Mouse (Mus musculus) CD4-positive, CD25-positive, alpha-beta regulatory T cell, adult 4 months (primary cell): ENCODE data around the gene Smad3. TPM values are rescaled to one million over a fixed set of nuclear protein-coding genes. Genes with fewer than 3 reads are reported as not detected.

ENCODE experiments used
- ATAC-seq: one replicate; pipeline ENCODE4 v1.8.0; 2017
- polyA plus RNA-seq, 2 experiments: library from polyadenylated mRNA; unstranded; fragments of 100-300 nt; shearing (Covaris generic); gene quantifications; one replicate each; pipeline ENCODE4 v1.2.1; 2017

Gene Smad3
- polyA plus RNA-seq, 2 experiments from 2014 or later: 15.6 to 36.9 TPM

DNA sequence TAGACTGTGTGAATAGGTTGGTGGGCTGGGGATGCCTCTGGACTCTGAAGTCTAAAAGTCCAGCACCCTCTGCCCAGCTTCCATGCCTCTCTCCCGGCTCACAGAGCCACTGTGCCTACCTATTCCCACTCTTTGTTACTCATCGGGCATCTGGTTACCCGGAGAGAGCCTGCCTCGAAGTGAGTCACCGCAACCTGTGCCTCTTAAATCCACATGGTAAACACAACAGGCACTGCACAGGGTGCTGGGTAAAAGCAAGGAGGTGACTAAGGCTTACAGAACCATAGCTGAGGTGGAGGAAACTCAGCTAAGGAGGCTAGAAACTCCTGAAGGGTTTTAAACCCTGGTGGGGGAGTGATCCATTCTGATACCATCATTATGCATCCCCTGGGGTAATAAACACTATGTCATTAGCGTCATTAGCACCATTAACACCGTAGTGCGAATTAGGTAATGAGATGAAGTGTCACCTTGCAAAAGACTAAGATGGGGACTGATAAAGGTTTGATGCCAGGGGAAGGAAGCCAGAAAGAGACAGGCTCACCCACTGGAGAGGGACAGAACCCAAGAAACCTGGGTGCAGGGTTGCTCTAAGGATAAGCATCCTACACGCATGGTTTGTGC lies 38.9 kb downstream of the Smad3 start:
- ATAC-seq: no peak

DNA sequence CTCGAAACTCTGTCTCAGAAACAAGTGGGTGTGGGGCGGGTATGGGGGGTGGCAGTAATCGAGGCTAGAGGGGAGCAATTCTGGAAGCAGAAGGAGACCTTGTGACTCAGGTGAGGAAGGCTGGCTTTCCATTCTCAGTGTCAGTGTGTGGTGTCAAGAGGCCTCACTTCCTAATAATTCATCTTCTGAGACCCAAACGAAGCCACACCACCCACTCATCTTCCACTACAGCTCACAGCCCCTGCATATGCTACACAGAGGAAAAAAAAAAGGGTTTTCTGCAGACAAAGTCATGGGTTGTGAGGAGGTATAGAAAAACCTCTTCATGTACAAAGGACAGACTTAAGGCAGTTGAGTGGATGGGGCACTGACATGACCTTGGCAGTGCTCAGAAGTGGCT lies 39.6 kb downstream of the Smad3 start:
- no peak for ATAC-seq

DNA sequence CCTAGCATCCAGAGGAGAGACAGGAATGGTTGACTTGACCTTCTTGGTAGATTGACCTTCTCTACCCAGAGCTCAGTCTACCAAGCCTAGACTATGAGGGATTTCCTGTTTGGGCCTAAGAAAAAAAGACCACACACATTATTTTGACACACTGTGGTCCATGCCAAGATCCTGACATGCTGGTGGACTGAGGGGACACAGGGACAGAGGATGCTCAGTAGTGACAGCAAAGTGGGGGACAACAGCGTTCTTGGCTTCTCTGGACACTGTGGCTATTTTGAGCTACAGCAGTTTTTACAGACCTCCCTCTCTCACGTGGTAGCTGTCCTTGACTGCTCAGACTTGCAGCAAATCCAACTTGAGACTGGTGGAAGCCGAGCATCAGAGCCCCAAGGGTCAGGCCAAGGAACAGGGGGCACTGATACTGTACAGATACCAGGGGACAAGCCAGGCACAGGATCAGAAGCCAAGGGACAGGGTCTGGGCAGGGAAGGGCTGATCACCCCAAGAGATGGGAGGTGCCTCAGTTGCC lies 40.3 kb downstream of the Smad3 start:
- no peak for ATAC-seq

DNA sequence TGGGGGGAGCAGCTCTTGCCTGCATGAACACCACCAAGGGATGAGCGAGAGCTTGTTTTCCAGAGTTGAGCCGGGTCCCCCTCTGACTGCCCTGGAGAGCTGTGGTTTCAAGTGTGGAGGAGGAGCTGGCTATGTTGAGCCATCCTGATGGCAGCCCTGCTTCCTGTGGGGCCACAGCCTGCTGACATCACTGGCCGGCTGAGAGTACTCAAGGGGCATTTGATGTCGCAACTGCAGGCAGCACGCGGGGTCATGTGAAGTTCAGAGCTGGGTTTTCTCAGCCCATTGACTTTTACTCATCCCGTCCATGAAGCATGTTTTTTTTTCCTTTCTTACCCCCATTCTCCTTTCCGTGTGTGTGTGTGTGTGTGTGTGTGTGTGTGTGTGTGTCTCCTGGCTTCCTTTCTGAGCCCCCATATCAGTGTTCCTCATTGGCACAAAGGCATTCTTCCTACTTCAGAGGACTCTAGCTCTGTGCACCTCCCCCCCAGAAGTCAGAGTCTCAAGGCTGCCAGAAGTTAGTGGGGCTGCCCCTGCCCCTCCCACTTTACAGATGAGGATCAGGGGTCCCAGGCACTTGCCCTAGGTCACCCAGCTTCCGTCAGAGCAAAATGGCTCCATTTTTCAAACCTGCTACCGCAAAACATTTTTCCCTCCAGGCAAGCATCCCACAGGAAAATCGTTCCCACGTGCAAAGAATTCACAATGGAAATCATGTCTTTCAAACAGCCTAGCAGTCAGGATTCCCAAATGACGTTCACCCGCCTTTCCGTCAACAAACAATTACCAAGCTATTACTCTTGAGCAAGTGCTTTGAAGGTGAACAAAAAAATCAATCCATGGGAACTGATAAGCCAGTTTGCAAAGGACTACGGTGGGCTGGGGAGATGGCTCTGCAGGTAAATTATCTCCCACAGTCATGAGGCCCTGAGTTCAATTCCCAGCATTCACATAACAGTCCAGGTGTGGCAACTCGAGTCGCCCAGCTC lies 41.4 kb downstream of the Smad3 start:
- ATAC-seq: peak; percentile 15

DNA sequence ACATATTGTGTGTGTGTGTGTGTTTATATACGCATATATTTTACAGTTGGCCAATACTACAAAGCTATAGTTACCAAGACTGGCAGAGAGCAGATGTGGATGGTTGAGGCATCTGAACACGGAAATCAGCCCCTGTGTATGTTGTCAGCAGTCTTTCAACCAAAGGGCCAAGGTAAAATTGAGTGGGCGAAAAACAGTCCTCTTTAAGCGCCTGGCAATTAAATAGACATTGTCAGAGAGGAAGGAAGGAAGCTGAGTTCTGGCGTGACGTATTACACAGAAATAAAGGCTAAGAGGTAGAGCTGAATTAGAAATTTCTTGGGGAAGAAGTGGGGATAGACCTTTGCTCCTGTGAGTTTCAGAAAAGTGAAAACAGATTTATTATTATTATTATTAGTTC lies 43.2 kb downstream of the Smad3 start:
- ATAC-seq: peak; percentile 51

DNA sequence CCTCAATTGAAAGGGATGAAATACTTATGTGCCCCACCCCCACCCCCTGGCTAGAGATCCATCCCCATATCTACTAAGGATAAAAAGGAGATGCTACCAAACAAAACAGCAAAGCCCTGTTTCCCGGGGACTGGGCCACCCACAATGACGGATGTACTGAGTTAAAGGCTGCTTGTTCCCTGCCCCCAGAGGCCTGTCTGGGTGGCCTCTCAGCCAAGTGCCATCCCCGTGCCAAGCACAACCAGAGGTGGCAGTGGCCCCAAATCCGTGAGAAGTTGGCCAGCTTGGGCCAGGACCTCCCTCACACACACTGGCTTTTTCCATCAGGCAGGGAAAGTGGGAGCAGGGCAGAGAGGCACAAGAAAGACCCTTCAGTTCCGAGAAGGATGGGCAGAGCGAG lies 45.0 kb downstream of the Smad3 start:
- ATAC-seq: no peak

DNA sequence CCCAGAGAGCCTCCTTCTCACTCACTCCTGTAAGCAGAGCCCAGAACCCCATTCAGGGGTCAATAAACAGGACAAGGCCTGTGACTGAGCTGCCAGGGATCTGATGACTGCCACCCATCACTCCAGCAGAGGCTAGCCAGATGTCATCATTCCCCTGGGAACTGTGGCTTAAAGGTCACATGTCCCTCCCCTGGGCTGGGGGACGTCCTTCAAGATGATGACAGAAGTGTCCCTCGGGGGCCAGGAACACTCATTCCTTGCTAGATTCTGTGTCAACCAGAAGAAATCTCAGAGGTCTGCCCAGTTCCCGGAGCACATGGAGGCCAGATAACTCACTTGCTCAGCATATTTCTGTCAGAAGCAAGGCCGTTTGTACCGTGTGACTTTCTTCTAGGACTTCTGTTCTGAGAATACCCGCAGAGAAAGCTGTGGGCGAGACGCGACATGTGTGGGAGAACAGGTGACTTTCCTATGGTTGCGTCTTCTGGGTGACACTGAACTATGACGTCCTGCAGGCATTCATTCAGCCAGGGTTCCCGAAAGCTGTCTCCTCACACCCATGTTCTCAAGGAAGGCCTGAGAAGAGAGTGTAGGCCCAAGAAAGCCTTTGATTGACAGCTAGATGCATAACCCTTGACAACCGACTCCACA lies 46.1 kb downstream of the Smad3 start:
- peak; percentile 45 for ATAC-seq

DNA sequence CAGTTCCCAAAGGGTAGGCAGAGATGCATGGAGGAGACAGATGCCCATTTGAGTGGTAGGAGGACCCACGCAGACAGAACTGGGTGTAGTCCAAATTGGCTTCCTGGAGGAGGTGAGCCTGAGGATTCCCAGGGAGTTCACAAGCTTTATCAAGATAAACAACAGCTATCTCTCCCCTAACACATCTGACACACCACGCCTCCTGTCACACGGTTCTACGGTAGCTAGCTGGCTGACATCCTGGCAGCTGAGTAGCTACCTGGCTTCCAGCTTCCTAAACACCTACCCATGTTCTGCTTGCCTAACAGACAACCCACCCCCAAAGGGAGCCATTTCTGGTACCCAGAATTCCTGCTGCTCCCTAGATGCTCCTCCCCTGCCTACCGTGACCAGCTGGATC lies 47.9 kb downstream of the Smad3 start:
- ATAC-seq: no peak

DNA sequence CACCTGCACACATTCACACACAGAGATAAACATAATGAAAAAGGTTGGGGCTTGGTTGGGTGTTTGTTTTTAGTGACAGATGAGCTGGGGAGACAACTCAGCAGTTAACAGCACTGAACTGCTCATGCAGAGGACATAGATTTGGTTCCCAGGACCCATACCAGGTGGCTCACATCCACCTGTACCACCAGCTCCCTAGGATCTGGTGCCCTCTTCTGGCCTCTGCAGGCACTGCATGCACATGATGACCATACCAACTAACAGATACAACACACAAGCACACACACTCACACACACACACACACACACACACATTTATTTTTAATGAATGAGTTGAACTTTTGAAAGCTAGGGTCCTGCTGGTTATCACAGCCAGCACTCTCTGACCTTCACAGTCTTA lies 48.5 kb downstream of the Smad3 start:
- no peak for ATAC-seq

DNA sequence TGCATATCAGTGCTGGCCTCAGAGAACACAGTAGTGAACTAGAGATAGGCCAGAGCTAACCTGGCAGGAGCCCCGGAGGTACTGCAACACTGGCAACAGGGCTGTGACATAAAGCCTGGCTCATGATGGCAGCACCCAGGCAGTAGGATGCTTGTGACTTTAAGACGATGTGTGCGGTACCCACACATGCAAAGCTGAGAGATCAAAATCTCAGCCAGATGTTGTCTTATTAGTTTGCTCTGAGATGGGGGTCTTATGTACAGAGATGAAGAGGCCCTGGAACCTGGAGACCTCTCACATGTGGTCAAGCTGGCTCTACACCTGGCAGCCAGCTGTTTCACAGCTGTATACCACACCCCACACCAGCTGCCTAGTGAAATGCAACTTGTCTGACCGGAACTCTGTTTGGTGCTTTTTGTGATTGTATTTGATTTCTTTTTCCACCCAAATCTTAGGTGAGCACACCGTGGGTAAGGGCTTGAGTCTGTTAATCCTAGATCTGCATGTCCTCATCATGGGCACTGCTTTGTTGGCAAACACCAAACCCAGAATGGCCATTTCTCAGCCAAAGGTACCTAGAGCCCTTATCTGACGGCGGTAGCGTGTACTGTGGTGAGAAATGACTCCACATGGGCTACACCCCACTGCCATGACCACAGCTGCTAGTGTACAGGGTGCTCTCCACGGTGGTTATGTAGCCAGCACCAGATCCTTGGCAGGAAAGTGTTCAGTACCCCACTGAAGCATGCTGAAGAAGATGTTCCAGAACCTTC lies 49.8 kb downstream of the Smad3 start:
- ATAC-seq: no peak

DNA sequence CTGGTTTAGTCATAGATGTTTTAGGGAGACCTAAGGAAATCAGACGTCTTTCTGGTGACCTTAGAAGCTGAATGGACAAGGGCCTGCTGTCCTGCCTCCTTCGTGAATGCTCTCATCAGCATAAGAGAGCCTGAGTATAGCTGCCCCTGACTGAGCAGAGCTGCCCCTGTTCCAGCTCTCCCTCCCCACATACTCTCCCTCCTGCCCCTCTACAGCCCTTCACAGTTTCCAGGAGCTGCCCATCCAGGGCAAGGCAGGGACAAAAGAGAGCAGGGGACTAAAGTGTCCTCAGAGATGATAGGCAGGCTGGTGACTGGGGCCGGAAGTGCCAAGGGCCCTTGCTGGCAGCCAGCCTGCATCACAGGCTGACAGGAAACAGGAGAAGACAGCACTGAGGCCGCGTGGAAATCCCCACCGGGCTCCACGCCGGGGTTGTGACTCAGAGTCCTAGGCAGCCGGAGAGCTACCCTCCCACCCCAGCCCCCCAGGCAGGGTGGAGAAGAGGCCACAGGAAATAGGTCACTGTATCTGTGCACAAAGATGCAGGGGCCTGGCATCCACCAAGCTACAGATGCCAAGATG lies 51.6 kb downstream of the Smad3 start:
- ATAC-seq: peak; percentile 97

DNA sequence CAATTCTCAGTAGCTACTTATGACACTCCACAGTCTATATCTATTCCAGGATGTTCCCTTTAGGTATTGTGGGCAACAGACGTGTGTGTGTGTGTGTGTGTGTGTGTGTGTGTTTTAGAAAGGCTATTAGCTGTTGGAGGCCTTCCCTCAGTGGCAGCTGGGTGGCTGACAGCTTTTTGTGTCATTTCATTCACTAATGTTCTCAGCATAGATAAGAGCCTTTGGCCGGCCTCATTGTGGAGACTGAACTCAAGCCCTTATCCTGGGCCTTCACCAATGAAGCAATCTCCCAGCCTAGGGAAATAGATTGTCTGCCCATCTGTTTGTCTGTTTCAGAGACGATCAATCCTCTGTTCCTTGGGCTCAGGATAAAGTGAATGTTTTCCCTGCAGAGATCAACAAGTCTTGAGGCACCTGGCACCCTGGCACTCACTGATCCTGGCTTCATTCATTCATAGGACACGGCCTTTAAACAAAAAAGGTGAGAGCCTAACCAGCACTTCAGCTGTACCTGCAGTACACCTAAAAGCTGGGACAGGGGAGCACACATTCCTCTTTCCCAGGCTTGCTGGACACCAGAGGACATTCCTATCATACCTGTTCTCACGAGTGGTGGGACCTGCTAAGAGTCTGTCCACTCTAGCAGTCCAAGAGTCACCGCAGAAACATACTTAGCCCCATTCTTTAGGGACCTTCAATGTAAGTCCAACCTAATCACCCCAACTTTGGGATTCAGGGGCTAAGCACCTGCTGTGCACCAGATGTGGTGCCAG lies 52.6 kb downstream of the Smad3 start:
- ATAC-seq: no peak

DNA sequence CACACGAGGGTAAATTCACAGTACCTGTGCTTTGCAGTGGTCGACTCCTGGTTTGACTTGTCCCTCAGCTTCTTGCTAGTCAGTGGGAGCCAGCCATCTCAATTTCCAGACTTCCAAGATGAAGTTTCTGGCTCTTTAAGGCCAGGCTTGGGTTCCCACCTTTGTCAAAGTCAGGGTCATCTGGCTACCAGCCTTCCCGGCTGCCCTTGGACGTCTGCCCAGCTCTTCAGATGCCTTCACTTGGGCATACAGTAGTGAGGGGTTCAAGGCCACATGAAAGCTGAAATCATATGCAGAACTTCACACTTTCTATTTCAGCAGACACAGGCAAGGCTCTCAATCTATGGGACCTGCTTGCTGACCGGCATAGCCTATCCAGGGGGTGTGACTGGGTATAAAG lies 53.7 kb downstream of the Smad3 start:
- no peak for ATAC-seq

DNA sequence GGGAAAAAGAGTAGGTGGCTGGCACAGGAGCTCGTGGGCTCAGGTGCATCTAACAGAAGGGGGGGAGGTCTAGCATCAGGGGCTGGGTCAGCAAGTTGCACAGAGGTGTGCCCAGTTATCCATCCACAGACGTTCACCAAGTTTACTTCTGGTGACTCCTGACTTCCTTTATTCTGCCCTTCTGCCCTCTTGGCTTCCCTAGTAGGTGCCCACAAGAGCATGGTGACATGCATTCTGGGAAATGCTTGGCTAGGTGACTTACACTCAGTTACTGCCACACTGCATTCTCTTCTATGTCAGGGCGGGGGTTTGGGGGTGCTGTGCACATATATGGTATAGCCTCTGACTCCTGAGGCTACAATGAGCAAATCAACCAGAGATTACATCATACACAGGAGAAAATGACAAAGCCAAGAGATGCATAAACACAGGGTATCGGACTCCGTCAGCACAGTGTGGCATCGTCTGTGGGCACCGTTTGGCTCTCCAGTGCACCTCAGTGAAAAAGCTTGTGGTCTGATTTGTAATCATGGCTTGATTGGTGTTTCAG lies 54.5 kb downstream of the Smad3 start:
- no peak for ATAC-seq

DNA sequence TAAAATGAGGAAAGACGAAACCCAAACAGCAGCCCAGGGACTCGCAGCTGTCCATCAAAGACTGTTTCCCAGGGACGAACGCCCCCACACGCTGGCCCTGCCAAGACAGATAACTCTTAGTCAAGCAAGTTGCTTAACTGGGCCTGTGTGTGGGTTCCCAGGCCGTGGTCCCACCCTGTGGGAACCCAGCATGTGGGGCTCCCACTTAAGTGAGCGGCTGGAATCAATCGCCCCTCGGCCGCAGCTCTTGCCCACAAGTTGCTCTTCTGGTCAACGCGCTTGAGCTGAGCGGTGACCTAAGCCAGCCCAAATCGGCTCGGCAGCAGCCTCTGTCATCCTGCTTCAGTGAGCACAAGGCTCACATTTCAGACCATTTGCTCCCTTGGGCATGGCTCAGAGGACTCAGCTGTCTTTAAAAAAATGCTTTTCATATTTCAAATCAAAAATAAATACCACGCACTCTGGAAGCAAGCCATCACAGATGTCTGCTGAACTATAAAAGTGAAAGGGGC lies 55.2 kb downstream of the Smad3 start:
- ATAC-seq: no peak

DNA sequence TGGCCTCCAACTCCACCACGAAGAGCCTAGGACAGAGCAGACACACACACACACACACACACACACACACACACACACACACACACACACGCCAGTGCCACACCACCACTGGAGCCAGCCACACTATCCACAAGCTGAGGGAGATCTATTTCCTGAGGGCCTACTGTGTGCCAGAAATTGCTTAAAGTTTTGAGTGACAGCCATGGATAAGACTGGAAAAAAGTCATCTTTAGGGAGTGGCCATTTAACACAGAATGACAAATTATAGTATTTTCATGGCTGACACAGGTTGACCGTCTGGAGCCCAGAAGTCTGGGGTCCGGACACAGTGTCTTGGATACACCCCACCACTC lies 55.9 kb downstream of the Smad3 start:
- ATAC-seq: no peak

DNA sequence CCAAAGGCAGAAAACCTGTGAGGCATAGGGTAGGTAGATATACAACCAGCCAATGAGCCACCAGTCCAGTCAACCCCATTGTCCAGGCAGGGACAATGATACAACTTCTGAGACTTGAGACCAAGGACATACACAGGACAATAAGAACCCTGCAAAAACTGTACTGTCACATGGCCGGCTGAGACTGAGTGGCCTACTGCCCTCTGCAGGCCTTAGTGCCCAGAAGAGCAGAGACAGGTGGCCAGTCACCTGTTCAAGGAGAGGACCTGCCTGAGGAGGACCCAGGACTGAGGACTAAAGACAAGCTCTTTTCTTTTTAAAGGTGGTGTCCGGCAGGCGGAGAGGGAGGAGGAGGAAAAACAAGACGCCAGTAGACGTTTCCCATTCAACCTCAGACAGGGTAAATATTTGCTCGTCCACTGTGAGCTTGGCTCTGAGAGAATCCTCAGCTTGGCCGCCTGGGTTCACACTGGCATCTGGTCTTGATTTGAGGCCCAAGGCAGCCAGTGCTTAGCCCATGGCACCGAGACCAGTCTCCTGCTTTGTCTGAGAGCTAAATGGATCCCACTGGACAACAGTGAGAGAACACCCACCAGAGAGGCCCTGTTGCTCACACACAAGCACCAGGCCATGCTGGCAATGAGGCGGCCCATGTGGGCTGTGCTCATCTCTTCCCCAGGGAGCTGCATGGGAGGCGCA lies 56.4 kb downstream of the Smad3 start:
- no peak for ATAC-seq

DNA sequence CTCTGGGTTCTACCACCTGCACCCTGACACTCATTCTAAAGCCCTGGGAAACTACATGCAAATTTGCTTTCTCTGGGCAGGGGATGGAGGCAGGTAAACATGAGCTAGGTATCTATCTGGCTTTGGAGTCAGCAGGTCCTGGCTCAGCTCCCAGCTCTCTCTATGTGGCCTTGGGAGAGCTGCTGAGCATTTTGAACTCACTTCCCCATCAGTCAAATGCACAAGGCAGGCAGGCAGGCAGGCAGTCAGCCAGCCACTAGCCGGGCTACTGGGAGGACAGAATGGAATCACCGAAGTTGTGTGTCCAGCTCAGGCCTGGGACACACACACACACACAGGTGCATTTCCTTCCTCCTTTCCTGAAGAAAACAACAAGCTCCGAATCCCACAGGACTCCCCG lies 58.6 kb downstream of the Smad3 start:
- no peak for ATAC-seq

DNA sequence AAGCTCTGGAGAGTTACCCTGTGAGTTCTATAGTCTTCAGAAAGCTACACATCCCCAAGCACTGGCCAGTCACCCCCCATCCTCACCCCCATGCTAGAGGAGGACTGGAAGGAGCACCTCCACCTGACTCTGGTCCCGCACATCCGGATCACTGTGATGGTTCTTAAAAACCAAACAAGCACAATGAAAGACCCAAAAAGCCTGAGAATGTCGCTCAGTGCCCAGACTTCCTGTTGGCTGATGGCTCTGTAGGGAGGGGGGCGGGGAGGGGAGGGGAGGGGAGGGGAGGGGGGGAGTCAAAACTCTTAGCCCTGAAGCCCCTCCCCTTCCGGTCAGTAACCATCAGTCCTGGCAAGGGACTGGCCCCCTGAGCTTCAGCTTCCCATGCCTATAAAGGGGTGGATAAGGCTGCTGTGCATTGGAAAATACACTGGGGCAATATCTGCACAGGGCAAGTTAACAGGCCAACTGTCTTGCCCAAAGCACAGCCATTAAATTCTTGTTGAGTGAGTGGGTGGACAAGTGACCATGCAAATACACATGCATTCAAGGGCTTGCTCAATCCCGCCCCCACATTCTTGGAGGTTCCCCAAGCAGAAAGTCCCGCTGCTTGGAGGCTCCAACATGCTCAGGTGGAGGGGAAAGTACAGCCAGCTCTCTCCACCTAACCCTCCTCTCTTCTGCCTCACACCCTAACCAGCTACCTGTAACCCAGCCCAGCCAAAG lies 59.3 kb downstream of the Smad3 start:
- peak; percentile 74 for ATAC-seq

DNA sequence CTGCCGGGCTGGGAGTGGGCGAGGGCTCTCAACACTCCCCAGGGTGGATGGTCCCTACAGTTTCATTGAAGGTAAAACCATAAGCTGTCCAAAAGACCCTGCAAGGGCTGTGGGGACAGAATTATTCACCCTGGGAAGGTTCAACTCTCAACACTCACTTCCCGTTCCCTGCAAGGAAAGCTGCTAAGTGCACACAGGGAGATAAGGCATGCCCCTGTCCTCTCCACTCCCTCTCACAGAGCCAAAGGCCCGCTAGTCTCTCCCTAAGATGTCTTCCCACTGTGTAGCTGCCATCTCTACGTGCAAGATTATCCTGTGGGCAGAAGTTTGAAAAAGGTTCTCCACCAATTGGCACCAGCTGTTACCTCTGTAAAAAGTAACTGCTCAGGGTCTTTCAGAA lies 60.2 kb downstream of the Smad3 start:
- ATAC-seq: no peak
